Mouse (Mus musculus) layer of hippocampus, adult 18-20 months (tissue): Measurements from ENCODE around the gene Ripor2. TPM values are rescaled to one million over a fixed set of nuclear protein-coding genes. Genes with fewer than 3 reads are reported as not detected.
A peak's percentile ranks its signal among the peaks of the same experiment; 100 is the strongest.

Experiments used
- DNase-seq, 2 experiments: peaks; one replicate each; pipeline ENCODE4 v3.0.0; 2022; ENCODE audit warnings: low spot score in 2 of 2
- total RNA-seq, 2 experiments: library from RNA; stranded (reverse); gene quantifications; 2 replicates each; pipeline ENCODE4 v1.2.3; 2021

Ripor2 gene
- total RNA-seq, 2 experiments from 2014 or later = 73.1 to 82.3 TPM

DNA sequence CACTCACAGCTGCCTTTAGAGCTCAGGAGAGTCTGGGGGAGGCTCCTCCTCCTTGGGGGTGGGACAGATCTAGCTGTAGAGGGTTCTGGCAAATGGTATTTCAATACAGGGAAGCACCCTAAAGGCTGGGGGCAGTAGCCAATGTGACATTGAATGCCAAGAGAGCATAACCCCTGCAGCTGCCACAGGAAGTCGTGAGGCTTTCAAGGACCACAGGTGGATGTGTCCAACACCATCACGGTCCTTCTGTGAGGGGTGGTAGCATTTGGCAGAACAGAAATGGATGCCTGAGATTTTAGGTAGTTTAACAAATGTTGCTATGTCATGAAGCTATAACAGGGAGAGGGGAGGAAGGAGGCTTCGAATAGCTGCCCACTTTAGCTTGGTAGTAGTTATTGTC, 63.2 kb downstream of the Ripor2 start:
- no peak for DNase-seq

DNA sequence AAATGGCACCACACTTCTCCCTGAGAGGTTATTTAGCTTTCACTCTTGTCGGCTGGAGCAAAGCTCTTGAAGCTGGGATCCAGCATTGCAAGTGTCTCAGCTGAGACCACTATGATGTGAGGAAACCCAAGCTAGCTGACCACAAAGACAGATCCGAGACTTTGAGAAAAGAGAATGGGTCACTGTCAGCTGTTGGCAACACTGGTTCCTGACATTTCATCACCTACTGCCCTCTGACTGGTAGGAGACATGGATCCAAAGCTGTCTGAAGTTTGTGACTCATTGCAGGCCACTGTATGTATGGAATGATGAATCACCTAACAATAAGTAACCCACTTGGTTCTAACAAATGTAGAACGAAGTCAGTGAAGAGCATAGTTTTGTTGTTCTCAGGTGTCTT, 64.3 kb downstream of the Ripor2 start:
- DNase-seq = no peak

DNA sequence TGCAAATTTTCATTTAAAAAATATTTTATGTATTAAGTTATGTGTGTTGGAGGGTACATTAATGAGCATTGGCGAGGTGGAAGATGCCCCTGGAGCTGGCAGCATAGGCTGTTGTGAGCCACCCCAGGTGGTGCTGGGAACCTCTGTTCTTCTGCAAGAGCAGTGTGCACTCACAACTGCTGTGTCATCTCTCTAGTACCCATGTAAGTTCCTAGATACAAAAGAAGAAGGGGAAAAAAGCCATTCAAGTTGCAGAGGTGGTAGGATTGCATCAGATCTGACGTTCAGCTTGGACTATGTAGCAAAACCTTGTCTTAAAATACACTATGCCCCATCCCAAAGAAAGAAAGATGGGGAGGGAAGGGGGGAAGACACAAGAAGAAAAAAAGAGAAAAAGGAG, 65.5 kb downstream of the Ripor2 start:
- DNase-seq = no peak

DNA sequence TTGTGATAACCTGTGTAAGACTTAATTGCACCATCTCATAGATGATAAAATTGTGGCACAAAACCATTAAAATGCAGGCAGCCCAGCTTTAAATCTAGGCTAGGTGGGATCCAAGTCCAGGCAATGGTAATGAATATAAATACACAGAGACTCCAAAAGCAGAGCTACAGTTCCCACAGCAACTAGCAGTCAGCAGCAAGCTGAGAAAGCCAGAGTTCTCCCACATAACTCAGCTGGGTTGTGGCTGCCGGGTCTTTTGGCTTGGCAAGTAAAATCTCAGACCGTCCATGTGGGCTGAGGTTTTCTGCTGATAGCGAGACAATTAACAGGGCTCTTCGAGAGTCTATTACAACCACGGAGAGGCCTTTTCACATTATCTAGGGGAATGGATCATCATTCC, 66.0 kb downstream of the Ripor2 start:
- no peak for DNase-seq

DNA sequence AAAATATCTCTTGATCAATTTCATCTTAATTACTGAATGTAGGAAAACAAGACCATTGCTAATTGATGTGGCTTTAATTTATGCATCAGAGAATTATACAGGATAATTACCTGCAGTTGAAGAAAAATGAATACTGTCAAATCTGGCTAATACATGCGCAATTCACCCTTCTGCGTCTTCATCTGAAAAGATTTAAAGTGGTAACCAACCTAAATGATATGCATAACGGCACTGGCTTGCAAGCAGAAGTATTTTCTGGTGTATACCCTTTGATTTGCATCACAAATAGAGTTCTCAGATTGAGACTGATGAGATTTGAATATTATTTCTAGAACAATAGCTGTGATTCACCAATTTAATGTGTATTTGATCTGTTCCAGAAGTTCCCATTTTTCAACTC, 66.7 kb downstream of the Ripor2 start:
- DNase-seq = no peak

DNA sequence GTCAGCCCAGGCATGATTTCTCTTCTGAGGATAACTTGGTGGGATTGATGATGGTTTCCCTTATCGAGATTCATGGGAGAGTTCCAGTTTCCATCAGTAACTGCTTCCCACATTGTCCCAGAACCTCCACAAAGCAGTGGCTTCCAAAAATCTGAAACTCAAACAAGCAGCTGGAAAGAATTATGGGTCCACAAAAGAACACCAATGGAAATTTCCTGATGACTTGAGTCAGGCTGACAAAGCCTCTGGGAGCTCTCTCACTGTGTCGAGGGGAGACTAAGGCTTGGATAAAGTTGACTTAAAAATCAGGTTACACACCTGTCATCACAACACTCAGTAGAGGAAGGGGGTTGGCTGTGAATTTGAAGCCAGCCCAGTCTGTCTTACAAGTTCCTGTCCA, 67.1 kb downstream of the Ripor2 start:
- DNase-seq = no peak

DNA sequence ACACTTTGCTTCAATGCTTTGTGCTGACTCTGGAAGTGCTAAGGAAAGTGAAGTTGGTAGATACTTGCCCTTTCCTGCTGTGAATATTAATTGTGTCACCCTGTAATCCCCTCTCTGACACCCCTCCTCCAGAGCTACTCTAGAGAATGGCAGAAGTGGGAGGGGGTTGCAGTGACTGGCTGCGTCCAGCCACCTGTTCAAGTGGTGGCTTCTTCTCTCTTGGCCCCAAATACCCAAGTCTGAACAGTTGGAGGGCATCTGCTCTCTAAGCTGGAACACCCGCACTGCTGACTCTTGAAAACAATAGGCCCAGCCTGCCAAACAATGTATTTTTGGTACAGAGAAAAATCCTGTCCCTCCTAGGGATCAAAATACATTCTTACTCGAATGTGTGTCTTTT, 69.0 kb downstream of the Ripor2 start:
- DNase-seq = peak in 1 of 2 experiments; percentile 65

DNA sequence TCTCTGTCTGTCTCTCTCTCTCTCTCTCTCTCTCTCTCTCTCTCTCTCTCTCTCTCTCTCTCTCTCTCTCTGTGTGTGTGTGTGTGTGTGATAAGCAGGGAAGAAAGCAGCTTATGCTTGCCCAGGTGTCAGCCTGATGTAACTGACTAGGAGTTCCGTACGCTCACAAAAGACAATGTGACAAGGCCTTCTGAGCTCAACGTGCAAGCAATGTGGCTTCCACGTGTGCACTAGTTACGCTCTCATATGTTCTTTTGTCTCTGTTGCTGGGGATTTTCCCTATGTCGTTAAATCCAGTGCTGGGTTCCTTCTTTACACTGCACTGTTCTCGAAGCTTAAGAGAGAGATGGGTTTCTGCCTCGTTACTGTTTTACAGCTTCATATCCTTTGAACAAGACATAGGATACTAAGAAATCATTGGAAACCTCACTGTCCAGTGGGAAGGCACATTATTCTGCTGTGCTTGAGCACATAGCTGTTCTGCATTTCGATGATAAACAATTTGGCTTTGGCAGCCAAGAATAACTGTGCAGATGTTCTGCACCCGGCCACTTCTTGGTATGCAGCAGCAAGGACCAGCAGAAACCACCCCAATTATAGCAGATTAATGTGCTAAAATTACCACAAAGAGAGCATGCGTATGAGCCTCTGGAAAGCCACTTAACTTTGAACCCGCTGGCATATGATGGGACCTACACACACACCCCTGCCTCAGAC, 73.1 kb downstream of the Ripor2 start:
- DNase-seq = no peak

DNA sequence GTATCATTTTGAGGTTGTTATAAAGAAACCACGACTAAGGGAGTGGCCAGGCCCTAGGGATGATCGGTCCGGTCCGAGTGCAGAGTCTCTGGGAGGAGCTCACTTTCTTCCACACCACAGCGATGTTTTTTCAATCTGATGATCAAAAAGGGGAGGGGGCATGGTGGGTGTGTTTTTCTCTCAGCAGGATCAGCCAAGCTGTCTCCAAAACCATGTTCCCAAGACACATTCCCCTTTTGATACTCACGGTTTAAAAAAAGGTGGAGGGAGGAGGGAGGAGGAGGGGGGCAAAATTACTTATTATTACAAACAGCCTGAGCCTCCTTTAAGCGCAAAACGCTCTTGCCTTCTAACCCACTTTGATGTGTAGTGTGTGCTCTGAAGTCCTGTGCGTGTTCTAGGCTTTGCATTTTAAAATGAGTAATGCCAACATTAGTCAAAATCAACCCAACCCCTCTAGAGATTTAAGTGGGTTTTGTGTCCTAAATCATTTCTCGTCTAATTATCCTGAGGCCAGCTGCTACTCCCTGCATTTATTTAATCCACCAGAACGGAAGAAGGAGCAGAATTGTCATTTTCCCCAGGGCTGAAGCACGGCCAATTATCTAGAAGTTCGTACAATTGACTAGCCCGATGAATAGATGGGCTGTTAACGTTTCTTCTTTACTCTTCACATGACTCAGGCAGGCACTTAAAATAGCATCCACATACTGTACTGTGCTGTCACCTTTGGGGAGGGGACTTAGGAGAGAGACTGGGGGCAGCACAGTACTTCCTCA, 74.9 kb downstream of the Ripor2 start:
- no peak for DNase-seq

DNA sequence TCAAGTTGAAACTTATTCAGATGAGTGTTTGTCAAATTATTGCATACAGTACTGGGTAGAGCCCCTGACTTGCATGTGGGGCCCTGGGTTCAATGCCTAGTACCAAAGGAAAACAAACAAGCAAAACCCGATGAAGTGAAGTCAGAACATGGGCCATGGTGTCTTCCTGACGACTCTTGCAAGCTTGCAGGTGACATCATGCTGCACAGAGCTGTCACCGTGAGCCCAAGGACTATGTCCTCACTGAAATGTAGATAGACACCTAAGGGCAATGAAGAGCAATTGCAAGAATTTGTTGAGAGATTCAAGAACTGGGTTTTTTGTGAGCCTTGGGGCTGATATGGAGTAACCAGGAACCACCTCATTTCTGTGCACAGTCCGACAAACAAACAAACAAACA, 84.8 kb downstream of the Ripor2 start:
- no peak for DNase-seq

DNA sequence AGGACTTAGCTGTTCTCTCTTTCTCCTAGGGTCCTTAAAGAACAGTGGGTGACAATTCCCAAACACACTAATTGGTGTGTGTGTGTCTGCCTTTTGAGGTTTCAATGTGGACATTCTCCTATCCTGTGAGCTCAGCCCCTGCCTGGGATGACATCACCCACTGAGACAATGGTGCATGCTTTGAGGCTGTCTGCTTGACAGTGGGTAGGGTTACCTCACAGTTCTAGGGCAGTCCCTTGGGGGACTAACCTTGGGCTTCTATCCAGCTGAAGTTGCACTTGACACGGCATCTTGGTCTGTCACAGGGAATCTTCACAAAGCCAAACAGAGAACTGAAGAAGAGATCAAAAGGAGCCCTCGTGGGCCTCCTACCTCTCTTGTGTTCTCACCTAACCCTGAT, 86.6 kb downstream of the Ripor2 start:
- no peak for DNase-seq

DNA sequence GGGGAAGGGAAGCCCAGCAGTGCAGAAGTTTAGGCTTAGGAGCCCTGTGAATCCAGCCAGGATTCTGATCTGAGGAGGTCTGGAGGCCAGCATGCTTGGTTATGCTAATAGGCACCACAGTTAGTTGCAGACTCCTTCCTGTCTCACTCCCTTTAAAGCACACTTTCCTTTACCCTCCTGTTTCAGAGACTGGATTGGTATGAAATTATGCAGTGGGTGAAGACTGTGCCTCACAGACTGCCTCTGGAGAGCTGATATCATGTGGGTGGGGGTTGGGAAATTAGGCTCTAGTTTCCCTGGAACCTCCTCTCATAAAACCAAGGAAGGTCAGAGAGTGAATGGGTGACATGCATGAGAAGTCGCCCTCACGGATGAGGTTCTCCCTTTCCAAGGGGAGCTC, 88.7 kb downstream of the Ripor2 start:
- no peak for DNase-seq

DNA sequence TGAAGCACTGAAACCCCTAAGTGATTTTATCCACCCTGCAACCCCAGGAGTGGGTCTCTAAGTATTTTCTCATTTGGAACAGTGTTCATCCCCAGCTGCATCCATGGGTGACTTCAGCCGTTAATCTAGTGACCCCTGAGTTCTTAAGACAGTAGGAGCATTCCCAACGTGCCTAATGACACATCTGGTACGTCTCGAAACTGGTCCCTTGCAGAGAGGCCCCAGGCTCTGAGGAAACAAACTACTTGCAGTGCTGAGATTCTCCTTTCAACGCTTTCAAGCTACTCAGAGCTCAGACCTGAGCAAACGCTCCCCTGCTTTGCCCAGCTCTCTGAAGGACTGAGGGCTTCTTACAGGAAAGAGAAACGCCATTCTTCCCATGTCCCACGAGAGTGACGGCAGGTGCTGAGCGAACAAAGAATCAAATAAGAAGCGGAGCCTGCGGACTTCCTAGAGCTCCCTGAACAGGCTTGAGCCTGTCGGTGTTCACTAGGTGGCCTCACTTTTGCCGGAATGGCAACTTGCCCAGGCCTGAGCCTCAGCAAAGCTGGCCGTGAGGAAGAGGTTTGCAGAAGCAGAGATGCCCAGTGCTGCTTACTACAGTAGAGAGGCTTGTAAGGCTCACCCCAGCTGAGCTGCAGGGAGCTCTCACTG, 97.2 kb downstream of the Ripor2 start:
- DNase-seq = no peak

DNA sequence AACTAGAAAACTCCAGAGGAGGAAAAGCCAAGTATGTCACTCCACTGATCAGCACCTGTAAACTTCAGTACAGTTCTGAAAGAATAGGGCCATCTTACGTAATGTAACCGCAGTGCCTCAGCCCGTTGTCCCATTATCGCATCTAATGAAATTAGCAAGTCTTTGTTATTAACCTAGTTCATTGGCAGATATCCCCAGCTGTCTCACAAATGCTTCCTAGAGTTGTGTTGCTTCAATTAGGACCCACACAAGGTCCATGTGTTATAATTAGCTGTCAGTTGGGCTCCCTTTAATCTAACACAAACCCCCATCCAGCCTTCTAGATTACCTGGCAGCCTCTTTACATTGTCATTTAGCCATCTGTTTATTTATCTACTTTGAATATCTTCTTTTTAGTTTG, 99.0 kb downstream of the Ripor2 start:
- no peak for DNase-seq

DNA sequence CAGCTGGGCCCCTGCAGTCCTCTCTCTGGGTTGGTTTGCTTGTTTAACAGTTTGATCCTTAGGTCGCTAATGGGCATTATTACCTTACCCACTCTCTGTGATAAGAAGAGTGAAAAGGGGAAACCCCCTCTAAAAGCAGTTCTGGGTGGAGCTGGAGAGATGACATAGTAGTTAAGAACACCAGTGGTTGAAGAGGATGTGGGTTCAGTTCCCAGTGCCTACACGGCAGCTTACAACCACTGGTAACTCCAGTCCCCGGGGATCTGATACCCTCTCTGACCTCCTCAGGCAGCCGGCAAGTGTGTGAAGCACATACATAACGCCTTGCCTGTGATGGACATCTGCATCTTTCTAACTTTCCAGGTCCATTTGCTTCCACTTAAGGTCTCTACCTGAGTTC, 100.4 kb downstream of the Ripor2 start:
- no peak for DNase-seq

DNA sequence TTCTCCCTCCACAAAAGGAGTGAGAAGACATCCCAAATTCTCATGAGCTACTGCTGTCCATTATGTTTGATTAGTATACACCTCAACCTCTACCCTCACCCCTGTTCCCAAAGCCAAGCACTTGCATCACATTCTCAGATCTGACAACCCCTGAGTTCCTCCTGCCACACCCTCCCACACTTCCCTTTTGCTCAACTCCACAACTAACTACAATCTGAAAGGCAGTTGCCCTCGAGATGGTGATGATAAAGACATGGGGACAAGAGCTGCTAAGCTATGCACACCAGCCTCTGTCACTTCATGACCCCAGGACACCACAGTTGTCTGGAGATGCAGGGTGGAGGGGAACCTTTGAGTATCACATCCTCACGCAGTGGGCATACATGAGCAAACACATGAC, 102.5 kb downstream of the Ripor2 start:
- DNase-seq = no peak

DNA sequence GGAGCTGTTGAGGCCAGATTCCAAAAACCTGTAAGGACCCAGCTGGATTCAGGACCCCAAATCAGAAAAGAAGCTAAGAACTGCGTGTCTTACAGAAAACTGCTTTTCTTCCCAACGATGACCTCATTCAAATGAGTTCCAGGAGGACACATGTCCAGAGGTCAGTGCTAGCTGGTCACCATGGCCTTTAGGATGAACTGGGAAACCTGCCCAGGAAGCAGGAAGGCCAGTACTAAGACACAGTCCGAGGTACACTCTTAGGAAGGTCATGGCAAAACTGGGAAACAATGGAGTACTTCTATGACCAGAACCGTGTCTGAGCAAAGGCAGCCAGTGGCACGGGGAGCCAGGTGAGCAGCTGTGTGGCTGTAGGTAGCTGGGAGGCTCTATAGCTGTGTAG, 103.9 kb downstream of the Ripor2 start:
- DNase-seq = no peak

DNA sequence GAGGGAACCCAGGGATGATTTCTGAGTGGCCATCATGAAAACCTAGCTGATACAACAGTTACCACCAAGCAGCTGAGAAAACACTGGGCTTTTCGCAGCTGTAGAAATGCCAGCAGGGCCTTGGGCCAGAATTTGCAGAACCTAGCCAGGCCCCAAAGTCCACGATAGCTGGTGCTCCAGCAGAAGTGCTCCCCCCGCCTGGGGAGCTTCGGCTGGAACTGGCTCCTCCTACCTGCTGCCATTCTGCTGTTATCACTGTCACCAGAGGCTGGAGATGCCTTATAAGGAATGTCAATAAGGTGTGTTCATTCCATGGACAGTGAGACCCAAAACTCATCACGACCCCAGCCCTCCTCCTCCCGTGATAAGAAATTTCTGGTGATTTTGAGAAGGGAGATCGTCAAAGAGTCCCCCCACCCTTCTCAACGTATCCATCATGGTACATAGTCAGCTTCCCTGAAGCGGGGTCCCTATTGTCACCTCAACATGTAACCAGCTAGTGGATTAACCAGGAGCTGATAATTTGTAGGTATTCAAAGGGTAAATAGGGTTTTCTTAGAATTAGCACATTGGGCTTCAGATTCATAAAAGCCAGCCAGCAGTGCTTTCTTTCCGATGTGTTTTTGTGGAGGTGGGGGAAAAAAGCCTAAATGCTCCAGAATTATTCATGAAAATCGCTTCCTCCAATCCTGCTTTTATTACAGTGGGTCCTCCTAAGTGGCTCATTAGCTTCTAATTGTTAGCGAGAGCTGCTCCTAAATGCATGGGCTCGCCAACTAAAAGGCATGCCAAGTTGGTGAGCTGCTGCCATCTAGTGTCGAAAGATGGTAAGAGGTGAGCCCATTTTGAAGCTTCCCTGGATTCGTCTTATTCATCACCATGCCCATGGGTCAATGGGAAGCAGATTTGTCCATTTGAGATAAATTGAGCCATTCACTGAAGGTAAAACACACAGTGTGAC, 105.0 kb downstream of the Ripor2 start:
- DNase-seq = peak; percentile 78 to 93

DNA sequence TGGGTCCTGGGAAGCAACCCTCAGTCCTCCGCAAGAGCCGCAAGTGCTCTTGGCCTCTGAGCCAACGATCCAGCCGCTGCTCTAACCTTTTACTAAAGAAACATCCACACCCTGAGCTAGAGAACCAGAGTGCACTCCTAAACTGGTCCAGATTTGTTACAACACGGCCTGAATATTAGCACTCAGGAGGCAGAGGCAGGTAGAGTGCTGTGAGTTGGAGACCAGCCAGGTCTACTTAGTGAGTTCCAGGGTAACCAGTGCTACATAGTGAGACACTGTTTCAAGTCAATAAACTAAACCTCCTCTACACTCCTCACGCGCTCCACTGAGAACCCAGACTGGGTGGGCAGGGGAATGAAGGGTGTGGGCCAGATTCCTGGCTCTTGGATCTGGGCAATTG, 111.3 kb downstream of the Ripor2 start:
- DNase-seq = no peak

DNA sequence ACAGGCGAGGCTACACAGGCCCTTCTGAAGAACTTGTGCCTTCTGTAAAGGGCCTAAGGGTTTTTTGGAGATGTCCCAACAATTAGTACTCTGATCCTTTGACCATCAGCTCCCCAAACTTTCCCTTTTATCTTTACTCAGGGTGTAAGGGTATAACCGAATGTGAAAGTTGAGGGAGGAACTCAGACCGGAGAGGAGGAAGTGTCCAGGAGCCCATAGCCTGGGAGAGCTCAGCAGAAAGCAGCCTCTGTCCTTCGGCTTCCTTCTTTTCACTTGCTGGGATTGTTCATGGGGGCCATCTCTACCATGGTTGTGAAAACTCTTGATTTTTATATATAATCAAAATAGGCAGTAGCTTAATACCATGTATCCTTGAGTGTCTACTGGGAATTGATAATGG, 116.8 kb downstream of the Ripor2 start:
- DNase-seq = no peak

DNA sequence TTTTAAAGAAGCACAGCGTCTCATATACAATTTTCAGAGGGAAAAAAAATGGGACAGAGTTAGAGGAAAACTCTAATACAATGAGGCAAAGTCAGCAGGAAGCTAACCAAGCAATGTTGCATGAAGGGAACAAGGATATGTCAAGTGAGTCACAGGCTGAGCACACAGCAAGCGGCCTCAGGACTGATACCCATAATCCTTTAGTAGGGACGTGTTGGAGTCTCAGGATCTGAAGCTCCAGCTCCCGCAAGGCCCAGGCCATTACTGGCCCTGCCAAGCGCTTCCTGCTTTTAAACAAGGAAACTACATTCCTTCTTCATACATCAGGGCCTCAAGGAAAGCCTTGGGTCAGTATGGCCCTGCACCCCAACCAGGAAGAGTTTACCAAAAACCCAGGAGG, 120.1 kb downstream of the Ripor2 start:
- no peak for DNase-seq
